Mouse (Mus musculus) bone marrow macrophage, adult 2 months (primary cell): ENCODE measurements around the gene Jazf1.

Experiments used
- CTCF ChIP-seq: IDR thresholded peaks from 2 replicates; pipeline ENCODE4 v1.5.1; 2012; ENCODE audit warnings: low read depth, mild to moderate bottlenecking, low read length, moderate library complexity
- POLR2A ChIP-seq: IDR thresholded peaks from 2 replicates; pipeline ENCODE4 v1.6.1; 2012; ENCODE audit warnings: mild to moderate bottlenecking, low read depth, low read length, borderline replicate concordance

GRCm38 (mm10) chr6:52802181-52802580, 266.2 kb downstream of the Jazf1 start:
- TF ChIP-seq CTCF, result no peak
- TF ChIP-seq POLR2A, result no peak
